Mouse (Mus musculus) midbrain, embryonic 13.5 days (tissue): ENCODE results near the gene Spata2l. TPM values are rescaled to one million over a fixed set of nuclear protein-coding genes. Genes with fewer than 3 reads are reported as not detected.
"Not testable (repeated sequence)": the region's sequence is repeated elsewhere in the genome, so short reads cannot be mapped to it uniquely, and the experiment has no call there.

ENCODE experiments used
- ATAC-seq: fragments of 200-750 bp; cut with Nextera tagmentation; 2 replicates; pipeline ENCODE4 v1.8.0; 2017; ENCODE audit warnings: mild to moderate bottlenecking, moderate TSS enrichment, moderate library complexity
- H3K27ac ChIP-seq: fragments of 300-500 bp; sonication (generic); 2 replicates; pipeline ENCODE4 v1.5.1; 2015; ENCODE audit warnings: inconsistent platforms, mild to moderate bottlenecking, moderate library complexity
- H3K27me3 ChIP-seq: fragments of 300-500 bp; sonication (generic); 2 replicates; pipeline ENCODE4 v1.6.1; 2015; ENCODE audit warnings: mild to moderate bottlenecking, inconsistent platforms
- H3K36me3 ChIP-seq: fragments of 300-500 bp; sonication (generic); 2 replicates; pipeline ENCODE4 v1.6.1; 2015; ENCODE audit warnings: mild to moderate bottlenecking, inconsistent platforms
- H3K4me1 ChIP-seq: fragments of 300-500 bp; sonication (generic); replicated peaks from 2 replicates; pipeline ENCODE4 v1.6.1; 2015; ENCODE audit warnings: inconsistent platforms
- H3K4me2 ChIP-seq: fragments of 300-500 bp; sonication (generic); replicated peaks from 2 replicates; pipeline ENCODE4 v1.6.1; 2015; ENCODE audit warnings: moderate library complexity, mild to moderate bottlenecking, inconsistent platforms
- H3K4me3 ChIP-seq: fragments of 300-500 bp; sonication (generic); replicated peaks from 2 replicates; pipeline ENCODE4 v1.5.1; 2015; ENCODE audit warnings: mild to moderate bottlenecking, inconsistent platforms
- H3K9ac ChIP-seq: fragments of 300-500 bp; sonication (generic); replicated peaks from 2 replicates; pipeline ENCODE4 v1.6.1; 2015; ENCODE audit warnings: mild to moderate bottlenecking, inconsistent platforms
- H3K9me3 ChIP-seq: fragments of 300-500 bp; sonication (generic); 2 replicates; pipeline ENCODE4 v1.6.1; 2016; ENCODE audit warnings: mild to moderate bottlenecking, inconsistent platforms
- WGBS: fragments of 180-500 bp; shearing (Covaris S2); methylation state at CpG from one replicate; pipeline ENCODE4 v1.1.7; 2015; 5-methylcytosine and 5-hydroxymethylcytosine counted together
- polyA plus RNA-seq: library from polyadenylated mRNA; unstranded; fragments of >200 nt; fragmentation: Nextera tagmentation; extraction: Ambion mirVana; gene quantifications from 2 replicates; pipeline ENCODE4 v1.2.1, GENCODE M21; 2015

Gene Spata2l
- polyA plus RNA-seq, 1 experiment from 2014 or later: 2.7 TPM

- Histone ChIP-seq H3K36me3 (peaks cover 68% of the 10 kb centered on the region), H3K9ac (no peak overlapping the region)
- 70% methylated on average over 11 of the region's 11 CpGs for WGBS
These were observed 7.0 kb upstream of the Spata2l start for GRCm38 (mm10) chr8:123243053-123243452.

GRCm38 (mm10) chr8:123242107-123242923, 6.3 kb upstream of the Spata2l start:
- no peaks in the 10 kb centered on the region for H3K4me1 ChIP-seq
- no peak for ATAC-seq
- no peak overlapping the region for H3K4me2 ChIP-seq
- H3K4me3 ChIP-seq: no peak overlapping the region
- H3K9me3 ChIP-seq: no peaks in the 10 kb centered on the region
- H3K27ac ChIP-seq: no peak overlapping the region
- no peaks in the 10 kb centered on the region for H3K27me3 ChIP-seq
- H3K9ac ChIP-seq: no peak overlapping the region
- 92% methylated on average over 7 of the region's 7 CpGs for WGBS
- H3K36me3 ChIP-seq: peaks cover 61% of the 10 kb centered on the region

More at GRCm38 (mm10) chr8:123243053-123243452, 7.0 kb upstream of the Spata2l start:
- Histone ChIP-seq H3K4me1 (no peaks in the 10 kb centered on the region), H3K27ac (no peak overlapping the region), H3K4me3 (no peak overlapping the region), H3K9me3 (no peaks in the 10 kb centered on the region), H3K4me2 (no peak overlapping the region), H3K27me3 (no peaks in the 10 kb centered on the region)
- no peak for ATAC-seq

GRCm38 (mm10) chr8:123239398-123239797, 3.4 kb upstream of the Spata2l start:
- no peak overlapping the region for H3K27ac ChIP-seq
- no peak overlapping the region for H3K9ac ChIP-seq
- no peak for ATAC-seq
- no peak overlapping the region for H3K4me3 ChIP-seq
- H3K4me2 ChIP-seq: no peak overlapping the region
- H3K36me3 ChIP-seq: peaks cover 31% of the 10 kb centered on the region
- no peaks in the 10 kb centered on the region for H3K9me3 ChIP-seq
- H3K4me1 ChIP-seq: peaks cover 21% of the 10 kb centered on the region
- WGBS: 83% methylated on average over 10 of the region's 10 CpGs
- peaks cover 27% of the 10 kb centered on the region for H3K27me3 ChIP-seq

- peak overlapping the region; percentile 68 for H3K9ac ChIP-seq
- no peaks in the 10 kb centered on the region for H3K9me3 ChIP-seq
- ATAC-seq: peak; percentile 12
- peaks cover 41% of the 10 kb centered on the region for H3K27me3 ChIP-seq
- H3K4me3 ChIP-seq: peak overlapping the region; percentile 42
- peaks cover 30% of the 10 kb centered on the region for H3K4me1 ChIP-seq
- no peak overlapping the region for H3K27ac ChIP-seq
- 29% methylated on average over 13 of the region's 13 CpGs for WGBS
- peak overlapping the region; percentile 74 for H3K4me2 ChIP-seq
- peaks cover 10% of the 10 kb centered on the region for H3K36me3 ChIP-seq
These were observed 1.0 kb downstream of the Spata2l start for GRCm38 (mm10) chr8:123234918-123235519.

GRCm38 (mm10) chr8:123233760-123234159, 2.3 kb downstream of the Spata2l start:
- Histone ChIP-seq H3K27me3 (peaks cover 41% of the 10 kb centered on the region), H3K9ac (no peak overlapping the region), H3K27ac (no peak overlapping the region), H3K9me3 (no peaks in the 10 kb centered on the region), H3K4me2 (no peak overlapping the region), H3K4me3 (no peak overlapping the region), H3K4me1 (peaks cover 30% of the 10 kb centered on the region), H3K36me3 (peaks cover 21% of the 10 kb centered on the region)
- WGBS: 82% methylated on average over 11 of the region's 11 CpGs
- ATAC-seq: no peak

GRCm38 (mm10) chr8:123233300-123233699, 2.7 kb downstream of the Spata2l start:
- ATAC-seq: no peak

GRCm38 (mm10) chr8:123232553-123232952, 3.5 kb downstream of the Spata2l start:
- Histone ChIP-seq H3K36me3 (peaks cover 33% of the 10 kb centered on the region), H3K9me3 (no peaks in the 10 kb centered on the region), H3K4me1 (peaks cover 30% of the 10 kb centered on the region), H3K27ac (no peak overlapping the region), H3K9ac (no peak overlapping the region), H3K4me2 (no peak overlapping the region), H3K4me3 (no peak overlapping the region), H3K27me3 (peaks cover 41% of the 10 kb centered on the region)
- WGBS: 46% methylated on average over 7 of the region's 7 CpGs
- no peak for ATAC-seq

More at GRCm38 (mm10) chr8:123233300-123233699, 2.7 kb downstream of the Spata2l start:
- no peak overlapping the region for H3K4me3 ChIP-seq
- H3K27me3 ChIP-seq: peaks cover 41% of the 10 kb centered on the region
- peaks cover 30% of the 10 kb centered on the region for H3K4me1 ChIP-seq
- H3K4me2 ChIP-seq: no peak overlapping the region
- WGBS: 55% methylated on average over 13 of the region's 13 CpGs
- no peak overlapping the region for H3K27ac ChIP-seq
- peaks cover 26% of the 10 kb centered on the region for H3K36me3 ChIP-seq
- H3K9me3 ChIP-seq: no peaks in the 10 kb centered on the region
- no peak overlapping the region for H3K9ac ChIP-seq

GRCm38 (mm10) chr8:123231742-123232141, 4.3 kb downstream of the Spata2l start:
- H3K4me2 ChIP-seq: no peak overlapping the region
- 73% methylated on average over 5 of the region's 5 CpGs for WGBS
- H3K36me3 ChIP-seq: peaks cover 41% of the 10 kb centered on the region
- no peak overlapping the region for H3K4me3 ChIP-seq
- H3K4me1 ChIP-seq: peaks cover 30% of the 10 kb centered on the region
- no peak overlapping the region for H3K27ac ChIP-seq
- no peaks in the 10 kb centered on the region for H3K9me3 ChIP-seq
- ATAC-seq: no peak
- H3K27me3 ChIP-seq: peaks cover 37% of the 10 kb centered on the region
- no peak overlapping the region for H3K9ac ChIP-seq

- Histone ChIP-seq H3K4me1 (peaks cover 30% of the 10 kb centered on the region), H3K27me3 (peaks cover 24% of the 10 kb centered on the region), H3K36me3 (peaks cover 43% of the 10 kb centered on the region)
- not testable (repeated sequence) for H3K9ac ChIP-seq, H3K27ac ChIP-seq, H3K4me2 ChIP-seq, ATAC-seq, H3K9me3 ChIP-seq, H3K4me3 ChIP-seq
- 91% methylated on average over 11 of the region's 11 CpGs for WGBS
These were observed 5.7 kb downstream of the Spata2l start for GRCm38 (mm10) chr8:123230326-123230725.

GRCm38 (mm10) chr8:123228416-123228815, 7.6 kb downstream of the Spata2l start:
- H3K27ac ChIP-seq: no peak overlapping the region
- WGBS: 100% methylated on average over 1 of the region's 1 CpGs
- peaks cover 27% of the 10 kb centered on the region for H3K4me1 ChIP-seq
- no peak overlapping the region for H3K9ac ChIP-seq
- H3K36me3 ChIP-seq: peaks cover 43% of the 10 kb centered on the region
- no peak overlapping the region for H3K4me3 ChIP-seq
- peaks cover 4% of the 10 kb centered on the region for H3K27me3 ChIP-seq
- H3K4me2 ChIP-seq: no peak overlapping the region
- no peaks in the 10 kb centered on the region for H3K9me3 ChIP-seq
- no peak for ATAC-seq

GRCm38 (mm10) chr8:123224278-123225266, 11.5 kb downstream of the Spata2l start, which contains the start of gene Cdk10:
TSS of gene Cdk10 (plus strand) at chr8:123224842.
- peak within 1 kb of the TSS; percentile 87 for H3K9ac ChIP-seq
- no peaks in the 10 kb centered on the region for H3K9me3 ChIP-seq
- ATAC-seq: peak; percentile 93
- WGBS: 4% methylated on average over 59 of the region's 59 CpGs
- H3K27ac ChIP-seq: peak within 1 kb of the TSS; percentile 87
- H3K4me1 ChIP-seq: peaks cover 21% of the 10 kb centered on the region
- peak within 1 kb of the TSS; percentile 76 for H3K4me3 ChIP-seq
- peak within 1 kb of the TSS; percentile 88 for H3K4me2 ChIP-seq
- H3K27me3 ChIP-seq: no peaks in the 10 kb centered on the region
- H3K36me3 ChIP-seq: peaks cover 30% of the 10 kb centered on the region
